Mouse (Mus musculus) lung, adult 2 months (tissue): ENCODE data around the gene Kbtbd8.

Experiments
- CTCF ChIP-seq: fragments of 200-500 bp; IDR thresholded peaks from 2 replicates; pipeline ENCODE4 v1.5.1; 2011; ENCODE audit warnings: mild to moderate bottlenecking, low read length, control low read depth; ENCODE audit not compliant: insufficient read depth
- POLR2A ChIP-seq: fragments of 200-500 bp; IDR thresholded peaks from 2 replicates; pipeline ENCODE4 v1.6.1; 2011; ENCODE audit warnings: low read depth, mild to moderate bottlenecking, control low read depth, low read length, borderline replicate concordance; ENCODE audit errors: extremely low read depth

DNA sequence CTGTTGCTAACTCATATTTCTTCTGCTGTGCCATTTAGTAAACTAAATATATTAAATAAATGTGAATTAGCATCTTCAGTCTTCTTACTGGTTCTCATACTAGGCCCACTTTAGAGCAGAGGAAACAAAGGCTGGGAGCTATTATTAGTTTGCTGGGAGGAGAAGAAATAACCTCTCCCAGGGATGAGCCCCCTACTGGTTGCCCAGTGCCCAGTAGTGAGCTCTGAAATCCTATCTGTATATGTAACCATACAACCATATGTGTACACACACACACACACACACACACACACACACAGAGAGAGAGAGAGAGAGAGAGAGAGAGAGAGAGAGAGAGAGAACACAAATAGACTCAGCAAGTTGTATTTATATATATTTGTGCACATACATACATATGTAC, 8.6 kb upstream of the Kbtbd8 start:
- TF ChIP-seq CTCF = no peak
- TF ChIP-seq POLR2A = no peak
